Mouse (Mus musculus): ENCODE measurements around the gene Dnajc14. TPM values are rescaled to one million over a fixed set of nuclear protein-coding genes. Genes with fewer than 3 reads are reported as not detected.

Dnajc14 gene
- 16.7 and 31.8 TPM in 2 replicates for polyA plus RNA-seq (2012; ENCODE audit: low replicate concordance)

GRCm38 (mm10) chr10:128803771-128804270 is at the start of gene Dnajc14:
Dnajc14 (plus strand) TSS chr10:128804062.

DNA sequence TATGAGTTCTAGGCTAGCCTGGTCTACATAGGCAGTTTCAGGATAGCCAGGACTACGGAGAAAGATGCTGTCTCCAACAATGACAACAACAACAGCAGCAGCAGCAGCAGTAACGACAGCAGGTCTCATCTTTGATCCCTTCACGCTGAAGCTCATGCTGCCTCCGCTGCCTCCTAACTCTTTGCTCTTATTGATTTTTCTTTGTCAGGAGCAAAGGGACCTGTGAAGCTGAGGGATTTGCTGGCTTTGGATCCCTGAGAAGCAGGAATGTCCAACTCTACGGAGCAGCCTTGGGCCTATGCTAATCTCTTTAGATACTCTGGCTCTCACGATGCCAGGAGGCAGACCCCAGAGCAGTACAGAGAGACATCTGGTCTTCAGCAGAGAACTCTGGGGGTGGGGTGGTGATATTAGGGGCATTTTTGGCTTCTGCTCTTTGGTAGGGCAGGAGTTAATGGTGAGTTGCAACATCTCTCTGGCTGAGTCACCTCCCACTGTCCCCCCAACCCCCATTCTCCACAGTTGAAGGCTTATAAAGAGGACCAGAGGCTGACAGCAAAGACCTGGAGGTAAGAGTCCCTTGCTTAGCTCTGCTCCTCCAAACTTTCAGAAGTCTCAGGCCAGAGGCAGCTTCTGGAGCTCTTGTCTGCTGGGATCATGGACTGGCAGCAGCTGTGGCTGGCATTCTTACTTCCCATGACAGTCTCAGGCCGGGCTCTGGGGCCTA is 13.3 kb upstream of the Dnajc14 start, which contains the start of gene Mmp19:
Gene Mmp19, plus strand, starts transcription at position 513 of the 727 bp plus-strand sequence.

GRCm38 (mm10) chr10:128804271-128805091 is 619 bp downstream of the Dnajc14 start, which contains the start of gene Tmem198b:
Tmem198b (minus strand) TSS chr10:128804370.

GRCm38 (mm10) chr10:128817033-128817432 is 13.2 kb downstream of the Dnajc14 start, which contains the start of gene Sarnp:
Sarnp (plus strand) TSS chr10:128817333.

GRCm38 (mm10) chr10:128821358-128822056 is 17.6 kb downstream of the Dnajc14 start, which contains the start of gene Ormdl2:
Ormdl2 (minus strand) TSS chr10:128821645.

Other genes starting within 250 kb of the Dnajc14 start
- 93.8 and 156 TPM in 2 replicates for gene Pa2g4, start 238.1 kb upstream of the Dnajc14 start, polyA plus RNA-seq (2012; ENCODE audit: low replicate concordance)
- 1.8 TPM in 2 replicates for gene Erbb3, start 214.4 kb upstream of the Dnajc14 start, polyA plus RNA-seq (2012; ENCODE audit: low replicate concordance)
- gene Rps26, start 177.3 kb upstream of the Dnajc14 start, polyA plus RNA-seq (2012; ENCODE audit: low replicate concordance), result 309 and 4,118 TPM in 2 replicates
- gene Ikzf4, start 158.1 kb upstream of the Dnajc14 start, polyA plus RNA-seq (2012; ENCODE audit: low replicate concordance), result 3.9 and 4.3 TPM in 2 replicates
- gene Suox, start 130.0 kb upstream of the Dnajc14 start, polyA plus RNA-seq (2012; ENCODE audit: low replicate concordance), result 1.3 and 4.4 TPM in 2 replicates
- 31.8 and 41.9 TPM in 2 replicates for gene Rab5b, start 107.8 kb upstream of the Dnajc14 start, polyA plus RNA-seq (2012; ENCODE audit: low replicate concordance)
- 0.13 TPM in 1 of 2 replicates, not detected in the other for gene Pmel, start 99.9 kb upstream of the Dnajc14 start, polyA plus RNA-seq (2012; ENCODE audit: low replicate concordance)
- gene Cdk2, start 99.0 kb upstream of the Dnajc14 start, polyA plus RNA-seq (2012; ENCODE audit: low replicate concordance), result 14.0 and 16.9 TPM in 2 replicates
- gene Dgka, start 59.2 kb upstream of the Dnajc14 start, polyA plus RNA-seq (2012; ENCODE audit: low replicate concordance), result 43.6 and 56.3 TPM in 2 replicates
- 183 and 229 TPM in 2 replicates for gene Pym1, start 56.2 kb upstream of the Dnajc14 start, polyA plus RNA-seq (2012; ENCODE audit: low replicate concordance)
- 0.37 and 0.57 TPM in 2 replicates for gene Mmp19, start 13.2 kb upstream of the Dnajc14 start, polyA plus RNA-seq (2012; ENCODE audit: low replicate concordance)
- gene Tmem198b, start 308 bp downstream of the Dnajc14 start, polyA plus RNA-seq (2012; ENCODE audit: low replicate concordance), result 4.1 TPM in 2 replicates
- 1.8 and 18.2 TPM in 2 replicates for gene Sarnp, start 13.3 kb downstream of the Dnajc14 start, polyA plus RNA-seq (2012; ENCODE audit: low replicate concordance)
- gene Ormdl2, start 17.6 kb downstream of the Dnajc14 start, polyA plus RNA-seq (2012; ENCODE audit: low replicate concordance), result 3.1 and 13.9 TPM in 2 replicates
- gene Gdf11, start 87.7 kb downstream of the Dnajc14 start, polyA plus RNA-seq (2012; ENCODE audit: low replicate concordance), result 9.6 and 15.8 TPM in 2 replicates
- gene Cd63, start 96.9 kb downstream of the Dnajc14 start, polyA plus RNA-seq (2012; ENCODE audit: low replicate concordance), result 2.3 and 2.7 TPM in 2 replicates
- 11.4 and 14.3 TPM in 2 replicates for gene Rdh5, start 118.8 kb downstream of the Dnajc14 start, polyA plus RNA-seq (2012; ENCODE audit: low replicate concordance)
- 58.6 and 185 TPM in 2 replicates for gene Bloc1s1, start 120.0 kb downstream of the Dnajc14 start, polyA plus RNA-seq (2012; ENCODE audit: low replicate concordance)
- gene Itga7, start 129.8 kb downstream of the Dnajc14 start, polyA plus RNA-seq (2012; ENCODE audit: low replicate concordance), result 2.5 and 5.2 TPM in 2 replicates
- gene Mettl7b, start 156.9 kb downstream of the Dnajc14 start, polyA plus RNA-seq (2012; ENCODE audit: low replicate concordance), result not detected in 2 replicates
- gene Olfr9, start 185.4 kb downstream of the Dnajc14 start, polyA plus RNA-seq (2012; ENCODE audit: low replicate concordance), result not detected in 2 replicates
- not detected in 2 replicates for gene Olfr763, start 206.7 kb downstream of the Dnajc14 start, polyA plus RNA-seq (2012; ENCODE audit: low replicate concordance)
- not detected in 2 replicates for gene Olfr764-ps1, start 235.8 kb downstream of the Dnajc14 start, polyA plus RNA-seq (2012; ENCODE audit: low replicate concordance)
- gene Olfr765, start 245.9 kb downstream of the Dnajc14 start, polyA plus RNA-seq (2012; ENCODE audit: low replicate concordance), result not detected in 2 replicates